Mouse (Mus musculus) MEL (cell line): Measurements from ENCODE around the gene Rhog. TPM values are rescaled to one million over a fixed set of nuclear protein-coding genes. Genes with fewer than 3 reads are reported as not detected.
"Not testable (repeated sequence)": the region's sequence is repeated elsewhere in the genome, so short reads cannot be mapped to it uniquely, and the experiment has no call there.

Source experiments
- DNase-seq: peaks from one replicate; pipeline ENCODE4 v3.0.0; 2011; ENCODE audit warnings: low read depth, low spot score
- H3K27ac ChIP-seq: 2 replicates; pipeline ENCODE4 v1.5.1; 2012; ENCODE audit warnings: low read depth, mild to moderate bottlenecking, control low read depth, low read length, moderate library complexity; ENCODE audit not compliant: control insufficient read depth
- H3K27me3 ChIP-seq, 2 experiments: fragments of 150-350 bp in 1 of 2; sonication (generic) in 1 of 2; 2 replicates each; pipeline ENCODE4 v1.6.1; 2012; ENCODE audit warnings: low read length in 2 of 2, mild to moderate bottlenecking in 2 of 2, improper control_type of control experiment in 1 of 2, moderate library complexity in 1 of 2; ENCODE audit not compliant: insufficient read depth in 2 of 2, control insufficient read depth in 1 of 2
- H3K36me3 ChIP-seq, 2 experiments: 2 replicates each; pipeline ENCODE4 v1.6.1; 2012 to 2014; ENCODE audit warnings: low read length in 2 of 2, improper control_type of control experiment in 1 of 2, inconsistent platforms in 1 of 2, mild to moderate bottlenecking in 1 of 2; ENCODE audit not compliant: insufficient read depth in 2 of 2, control insufficient read depth in 1 of 2
- H3K4me1 ChIP-seq, 2 experiments: fragments of 150-350 bp in 1 of 2; sonication (generic) in 1 of 2; 2 replicates each; pipeline ENCODE4 v1.6.1; 2012; ENCODE audit warnings: low read length in 2 of 2, improper control_type of control experiment in 1 of 2, mild to moderate bottlenecking in 1 of 2; ENCODE audit not compliant: insufficient read depth in 2 of 2, control insufficient read depth in 1 of 2
- H3K4me3 ChIP-seq, 2 experiments: fragments of 150-350 bp in 1 of 2; sonication (generic) in 1 of 2; 2 replicates each; pipeline ENCODE4 v1.5.1; 2012; ENCODE audit warnings: low read depth in 2 of 2, low read length in 2 of 2, mild to moderate bottlenecking in 2 of 2, moderate library complexity in 2 of 2, control low read depth in 1 of 2, improper control_type of control experiment in 1 of 2; ENCODE audit not compliant: control insufficient read depth in 1 of 2, insufficient read depth in 1 of 2
- H3K79me2 ChIP-seq: 2 replicates; pipeline ENCODE4 v1.6.1; 2012; ENCODE audit warnings: mild to moderate bottlenecking, low read length, moderate library complexity; ENCODE audit not compliant: control insufficient read depth, poor library complexity, insufficient read depth
- H3K9ac ChIP-seq: 2 replicates; pipeline ENCODE4 v1.6.1; 2012; ENCODE audit warnings: low read depth, mild to moderate bottlenecking, control low read depth, low read length, moderate library complexity; ENCODE audit not compliant: control insufficient read depth, poor library complexity, severe bottlenecking
- H3K9me3 ChIP-seq: fragments of 150-350 bp; sonication (generic); replicated peaks from 2 replicates; pipeline ENCODE4 v1.6.1; 2012; ENCODE audit warnings: mild to moderate bottlenecking, low read length, improper control_type of control experiment, moderate library complexity; ENCODE audit not compliant: insufficient read depth
- CHD2 ChIP-seq: IDR thresholded peaks from 2 replicates; pipeline ENCODE4 v1.6.1; 2011; ENCODE audit warnings: low read length, improper control_type of control experiment
- CTCF ChIP-seq, 3 experiments: IDR thresholded peaks in 2 of 3; conservative IDR thresholded peaks in 1 of 3; 2 replicates each; pipeline ENCODE4 v1.5.1; 2011 to 2012; ENCODE audit warnings: low read length in 3 of 3, low read depth in 2 of 3, mild to moderate bottlenecking in 2 of 3, improper control_type of control experiment in 1 of 3, inconsistent platforms in 1 of 3, mixed read lengths in 1 of 3, moderate library complexity in 1 of 3; ENCODE audit not compliant: control insufficient read depth in 1 of 3, insufficient read depth in 1 of 3, poor library complexity in 1 of 3, severe bottlenecking in 1 of 3
- EP300 ChIP-seq, 2 experiments: IDR thresholded peaks; 2 replicates each; pipeline ENCODE4 v1.6.1; 2011; ENCODE audit warnings: improper control_type of control experiment in 2 of 2, low read length in 2 of 2, low read depth in 1 of 2, mild to moderate bottlenecking in 1 of 2
- HCFC1 ChIP-seq: IDR thresholded peaks from 2 replicates; pipeline ENCODE4 v1.6.1; 2012; ENCODE audit warnings: low read depth, mild to moderate bottlenecking, inconsistent platforms, low read length, improper control_type of control experiment, moderate library complexity
- POLR2AphosphoS5 ChIP-seq: IDR thresholded peaks from 2 replicates; pipeline ENCODE4 v1.6.1; 2012; ENCODE audit warnings: low read depth, borderline replicate concordance, mild to moderate bottlenecking, inconsistent platforms, low read length, moderate library complexity, mixed read lengths
- RAD21 ChIP-seq: IDR thresholded peaks from 2 replicates; pipeline ENCODE4 v1.6.1; 2011; ENCODE audit warnings: mild to moderate bottlenecking, low read depth, low read length, improper control_type of control experiment
- SMC3 ChIP-seq: IDR thresholded peaks from 2 replicates; pipeline ENCODE4 v1.6.1; 2011; ENCODE audit warnings: low read depth, low read length, improper control_type of control experiment
- TBP ChIP-seq: IDR thresholded peaks from 2 replicates; pipeline ENCODE4 v1.8.0; 2011; ENCODE audit warnings: low read depth, low read length, improper control_type of control experiment
- USF1 ChIP-seq: IDR thresholded peaks from 2 replicates; pipeline ENCODE4 v1.6.1; 2014; ENCODE audit warnings: low read depth, mild to moderate bottlenecking, inconsistent platforms, low read length, improper control_type of control experiment, moderate library complexity
- USF2 ChIP-seq, 2 experiments: IDR thresholded peaks; 2 replicates each; pipeline ENCODE4 v1.6.1; 2011 to 2012; ENCODE audit warnings: improper control_type of control experiment in 2 of 2, low read length in 2 of 2, borderline replicate concordance in 1 of 2, inconsistent platforms in 1 of 2, low read depth in 1 of 2, mild to moderate bottlenecking in 1 of 2; ENCODE audit not compliant: insufficient read depth in 1 of 2
- ZC3H11A ChIP-seq: IDR thresholded peaks from 2 replicates; pipeline ENCODE4 v1.6.1; 2012; ENCODE audit warnings: low read depth, mild to moderate bottlenecking, inconsistent platforms, low read length, improper control_type of control experiment
- ZNF384 ChIP-seq: IDR thresholded peaks from 2 replicates; pipeline ENCODE4 v1.6.1; 2012; ENCODE audit warnings: low read depth, mild to moderate bottlenecking, inconsistent platforms, low read length, improper control_type of control experiment
- polyA plus RNA-seq, 2 experiments: library from polyadenylated mRNA; stranded (reverse) in 1 of 2; unstranded in 1 of 2; fragments of >175 nt in 1 of 2; fragments of >200 nt in 1 of 2; gene quantifications; 2 replicates each; pipeline versions ENCODE4 v1.2.1 to v1.2.4; 2012; ENCODE audit warnings: low replicate concordance in 2 of 2, low read depth in 1 of 2; ENCODE audit not compliant: insufficient read length in 2 of 2, insufficient read depth in 1 of 2, missing spikeins in 1 of 2
- total RNA-seq: library from RNA; depleted of rRNA; stranded (reverse); fragments of 300-350 nt; gene quantifications from 2 replicates; pipeline ENCODE4 v1.2.3, GENCODE M21; 2012

Gene Rhog
- total and polyA plus RNA-seq, 3 experiments = 24.1 to 425 (median 347) TPM

- TF ChIP-seq HCFC1 (peak; percentile 22), ZNF384 (peak; percentile 98), EP300 (IDR thresholded peaks at IDR 0.05; ENCODE audit: low read depth in 1 of 2, low read length in 2 of 2) (peak; percentile 85 to 86), USF1 (no peak), SMC3 (peak; percentile 28; the same call in 1 of the 2 replicates), USF2 (IDR thresholded peaks at IDR 0.05; ENCODE audit: borderline replicate concordance in 1 of 2, insufficient read depth in 1 of 2, low read depth in 1 of 2, low read length in 2 of 2) (no peak)
Measured at GRCm38 (mm10) chr7:102266401-102267042, 10.7 kb upstream of the Rhog start (continued).

DNA sequence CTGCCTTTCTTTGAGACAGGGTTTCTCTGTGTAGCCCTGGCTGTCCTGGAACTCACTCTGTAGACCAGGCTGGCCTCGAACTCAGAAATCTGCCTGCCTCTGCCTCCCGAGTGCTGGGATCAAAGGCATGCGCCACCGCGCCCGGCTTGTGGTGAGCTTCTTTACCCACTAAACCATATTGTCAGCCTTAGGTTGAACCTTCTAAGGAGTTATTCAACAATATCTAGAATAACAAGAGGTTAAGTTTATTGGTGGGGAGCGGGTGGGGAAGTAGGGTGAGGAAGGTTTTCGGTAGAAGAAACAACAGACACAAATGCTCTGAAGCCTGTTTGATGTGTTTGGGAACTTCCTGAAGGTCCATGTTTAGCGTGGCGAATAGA is 10.2 kb upstream of the Rhog start:
- Histone ChIP-seq H3K79me2 (peaks cover 35% of the 10 kb centered on the region), H3K9ac (peak overlapping the region; percentile 92), H3K4me1 (peaks cover 3 to 19% of the 10 kb centered on the region in 2 experiments), H3K36me3 (peaks cover 0 to 22% of the 10 kb centered on the region in 2 experiments; a peak in 2 of 4 replicates), H3K27ac (peak overlapping the region; percentile 95), H3K4me3 (peak overlapping the region; percentile 80 to 99)
- not testable (repeated sequence) for H3K27me3 ChIP-seq, DNase-seq
- TF ChIP-seq TBP = peak; percentile 82
- TF ChIP-seq, all 39 proteins: peak for 1; not testable (repeated sequence) for 38
- H3K9me3 ChIP-seq = not testable (repeated sequence)

- H3K4me1 ChIP-seq = peaks cover 3 to 9% of the 10 kb centered on the region in 2 experiments
- peaks cover 6% of the 10 kb centered on the region for H3K79me2 ChIP-seq
- no peak overlapping the region for H3K9ac ChIP-seq
- no peak overlapping the region for H3K4me3 ChIP-seq
- peaks cover 0 to 6% of the 10 kb centered on the region in 2 experiments; a peak in 2 of 4 replicates for H3K36me3 ChIP-seq
- H3K27ac ChIP-seq = no peak overlapping the region
- TF ChIP-seq POLR2AphosphoS5 = no peak
- peak; percentile 37 for TF ChIP-seq SMC3
- peak; percentile 40 for TF ChIP-seq RAD21
- TF ChIP-seq ZC3H11A = peak; percentile 25; the same call in 1 of the 2 replicates
- peak; percentile 29 to 49 (median 41) for TF ChIP-seq CTCF (IDR thresholded peaks at IDR 0.05 in 2 of 3, conservative IDR thresholded peaks at IDR 0.05 in 1 of 3; ENCODE audit: control insufficient read depth in 1 of 3, insufficient read depth in 1 of 3, low read depth in 2 of 3, low read length in 3 of 3, poor library complexity in 1 of 3, severe bottlenecking in 1 of 3)
- TF ChIP-seq CHD2 = no peak
- TF ChIP-seq, all 39 proteins: peak for 4
- H3K9me3 ChIP-seq = no peaks in the 10 kb centered on the region
- no peak for DNase-seq
- H3K27me3 ChIP-seq = no peaks in the 10 kb centered on the region
Measured at GRCm38 (mm10) chr7:102263020-102263419, 7.2 kb upstream of the Rhog start.
